Mouse (Mus musculus): ENCODE results near the gene Gm44503. TPM values are rescaled to one million over a fixed set of nuclear protein-coding genes. Genes with fewer than 3 reads are reported as not detected.

Gm44503 gene
- polyA plus RNA-seq, 1 experiment: 0.03 TPM

- no peak for DNase-seq (ENCODE audit: low spot score)
Observed at GRCm38 (mm10) chr9:72974734-72975133, 16.1 kb downstream of the Gm44503 start.

GRCm38 (mm10) chr9:72975242-72975641 lies 16.6 kb downstream of the Gm44503 start:
- DNase-seq (ENCODE audit: low spot score): no peak

GRCm38 (mm10) chr9:72983066-72983465 lies 24.4 kb downstream of the Gm44503 start:
- no peak for DNase-seq (ENCODE audit: low spot score)

GRCm38 (mm10) chr9:72985250-72986220 lies 26.9 kb downstream of the Gm44503 start, which contains the start of the genes Ccpg1os and Ccpg1:
Gene Ccpg1os (minus strand): TSS chr9:72985382.
Gene Ccpg1 (plus strand): TSS chr9:72985429.
- DNase-seq (ENCODE audit: low spot score): peak; percentile 80

DNA sequence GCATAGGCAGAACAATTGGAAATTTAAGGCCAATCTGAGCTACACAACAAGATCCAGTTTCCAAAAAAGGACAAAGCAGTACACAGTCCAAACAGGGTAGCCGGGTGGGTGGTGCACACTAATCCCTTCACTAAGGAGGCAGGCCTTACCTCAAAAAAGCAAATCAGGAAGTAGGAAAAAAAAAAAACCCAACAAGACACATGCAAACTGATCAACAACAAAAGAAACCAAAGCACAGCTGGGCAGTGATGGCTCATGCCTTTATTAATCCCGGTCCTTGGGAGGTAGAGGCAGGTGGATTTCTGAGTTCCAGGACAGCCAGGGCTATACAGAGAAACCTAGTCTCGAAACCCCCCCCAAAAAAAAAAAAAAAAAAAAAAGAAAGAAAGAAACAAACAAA lies 29.1 kb downstream of the Gm44503 start:
- DNase-seq (ENCODE audit: low spot score): no peak

DNA sequence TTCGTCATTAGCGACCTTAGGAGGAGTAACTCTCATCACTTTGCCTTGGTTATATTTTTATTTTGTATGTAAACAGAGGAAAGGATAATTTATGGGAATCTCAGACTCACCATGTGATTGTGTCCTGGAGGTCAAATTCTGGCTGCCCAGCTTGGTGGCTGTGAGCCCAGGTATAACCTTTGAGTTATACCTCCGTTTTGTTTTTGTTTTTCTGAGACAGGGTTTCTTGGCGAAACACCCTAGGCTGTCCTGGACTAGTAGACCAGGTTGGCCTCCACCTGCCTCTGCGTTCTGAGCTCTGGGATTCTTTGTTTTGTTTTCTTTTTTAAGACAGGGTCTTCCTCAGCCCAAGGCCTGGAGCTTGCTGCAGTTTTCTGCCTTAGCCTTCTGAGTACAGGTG lies 30.1 kb downstream of the Gm44503 start:
- DNase-seq (ENCODE audit: low spot score): no peak

DNA sequence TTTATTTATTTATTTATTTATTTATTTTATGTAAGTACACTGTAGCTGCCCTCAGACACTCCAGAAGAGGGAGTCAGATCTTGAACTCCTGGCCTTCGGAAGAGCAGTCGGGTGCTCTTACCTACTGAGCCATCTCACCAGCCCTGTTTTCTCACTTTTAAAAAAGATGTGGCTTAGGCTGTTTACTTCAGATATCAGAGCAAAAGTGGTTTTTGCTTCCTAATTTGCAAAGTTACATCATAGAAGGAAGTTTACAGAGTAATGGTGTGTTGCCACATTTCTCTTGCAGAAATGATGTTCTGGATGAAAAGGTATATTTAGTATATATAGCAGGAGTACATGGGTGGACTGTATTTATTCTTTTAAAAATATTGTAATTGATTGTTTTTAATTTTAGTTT lies 32.8 kb downstream of the Gm44503 start:
- no peak for DNase-seq (ENCODE audit: low spot score)

GRCm38 (mm10) chr9:72992576-72992975 lies 33.9 kb downstream of the Gm44503 start:
- no peak for DNase-seq (ENCODE audit: low spot score)

- no peak for DNase-seq (ENCODE audit: low spot score)
Observed at GRCm38 (mm10) chr9:72996167-72996566, 37.5 kb downstream of the Gm44503 start.

DNA sequence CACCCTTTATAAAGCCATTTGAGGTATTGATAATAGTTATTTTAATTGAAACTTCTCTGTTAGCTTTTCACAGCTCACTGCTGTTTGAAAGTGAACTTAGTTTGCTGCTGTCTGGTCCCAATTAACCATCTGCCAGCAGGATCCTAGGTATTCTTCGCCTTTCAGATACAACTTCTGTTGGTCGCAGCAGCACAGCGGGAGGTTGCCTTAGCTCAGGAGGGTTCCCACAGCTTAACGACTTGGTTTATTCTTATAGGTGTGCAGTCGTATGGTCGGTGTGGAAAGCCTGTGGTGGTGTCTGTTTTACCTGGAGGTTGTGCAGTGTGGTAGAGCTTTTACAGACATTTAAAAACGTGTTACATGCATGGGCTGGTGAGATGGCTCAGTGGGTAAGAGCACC lies 38.2 kb downstream of the Gm44503 start:
- DNase-seq (ENCODE audit: low spot score): no peak

GRCm38 (mm10) chr9:73000487-73000886 lies 41.8 kb downstream of the Gm44503 start:
- DNase-seq (ENCODE audit: low spot score): no peak

DNA sequence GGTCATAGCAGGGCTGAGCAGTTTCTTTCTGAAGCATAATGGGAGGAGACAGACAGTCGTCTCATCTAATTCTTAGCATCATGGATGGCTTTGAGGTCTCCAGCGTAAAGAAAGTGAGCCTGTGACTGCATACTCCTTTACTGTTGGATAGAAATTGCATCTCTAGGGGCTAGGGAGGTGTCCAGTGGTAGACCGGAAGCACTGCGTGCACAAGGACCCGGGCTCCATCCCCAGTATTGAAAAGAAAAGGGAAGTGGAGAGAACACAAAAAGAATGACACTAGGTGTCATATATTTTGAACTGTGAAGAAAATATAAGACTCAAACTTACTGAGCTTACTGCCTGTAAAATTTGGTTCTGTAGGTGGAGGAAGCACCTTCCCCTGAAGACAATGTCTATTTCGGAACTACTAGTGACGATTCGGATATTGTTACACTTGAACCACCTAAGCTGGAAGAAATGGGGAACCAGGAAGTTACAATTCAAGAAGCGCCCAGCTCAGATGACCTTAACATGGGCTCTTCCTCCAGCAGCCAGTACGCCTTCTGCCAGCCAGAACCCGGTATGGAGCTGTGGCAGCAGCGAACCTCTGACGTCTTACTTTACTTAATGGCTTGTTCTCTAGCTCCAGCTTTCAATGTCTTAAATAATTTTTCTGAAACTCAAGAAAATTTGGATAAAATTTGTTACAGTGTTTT lies 42.8 kb downstream of the Gm44503 start:
- no peak for DNase-seq (ENCODE audit: low spot score)

DNA sequence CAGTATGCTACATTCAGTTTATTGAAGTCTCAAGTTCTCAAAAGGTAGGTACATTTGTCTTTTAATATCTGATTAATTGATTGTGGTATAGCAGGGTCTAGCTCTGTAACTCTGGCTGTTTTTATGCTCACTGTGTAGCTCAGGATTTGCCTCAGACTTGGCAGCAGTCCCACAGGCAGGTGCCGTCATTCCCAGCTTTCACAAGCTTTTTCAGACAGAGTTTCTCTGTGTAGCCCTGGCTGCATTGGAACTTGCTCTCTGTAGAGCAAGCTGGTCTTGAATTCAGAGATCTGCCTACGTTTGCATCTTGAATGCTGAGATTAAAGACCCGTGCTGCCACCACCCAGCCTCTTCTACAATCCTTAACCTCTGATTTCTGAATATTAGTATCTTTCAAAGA lies 43.5 kb downstream of the Gm44503 start:
- DNase-seq (ENCODE audit: low spot score): no peak

DNA sequence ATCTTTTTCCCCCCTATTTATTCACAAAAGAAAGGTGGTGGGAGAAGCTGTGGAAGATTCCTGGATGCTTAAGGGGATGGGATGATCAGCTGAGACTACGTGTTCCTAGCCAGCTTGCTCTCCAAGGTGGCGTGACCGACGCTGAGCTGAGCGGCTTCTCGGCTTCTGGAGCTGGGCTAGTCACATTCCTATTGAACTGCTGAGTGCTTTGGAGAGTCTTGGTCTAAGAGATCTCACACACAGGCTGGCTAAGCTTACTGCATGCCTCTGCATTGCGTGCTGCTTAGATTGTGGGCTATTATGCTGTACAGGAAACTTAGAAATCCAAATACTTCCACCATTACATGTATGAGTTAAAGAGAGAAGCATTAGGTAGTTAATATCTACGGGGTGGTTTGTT lies 45.4 kb downstream of the Gm44503 start:
- DNase-seq (ENCODE audit: low spot score): no peak

DNA sequence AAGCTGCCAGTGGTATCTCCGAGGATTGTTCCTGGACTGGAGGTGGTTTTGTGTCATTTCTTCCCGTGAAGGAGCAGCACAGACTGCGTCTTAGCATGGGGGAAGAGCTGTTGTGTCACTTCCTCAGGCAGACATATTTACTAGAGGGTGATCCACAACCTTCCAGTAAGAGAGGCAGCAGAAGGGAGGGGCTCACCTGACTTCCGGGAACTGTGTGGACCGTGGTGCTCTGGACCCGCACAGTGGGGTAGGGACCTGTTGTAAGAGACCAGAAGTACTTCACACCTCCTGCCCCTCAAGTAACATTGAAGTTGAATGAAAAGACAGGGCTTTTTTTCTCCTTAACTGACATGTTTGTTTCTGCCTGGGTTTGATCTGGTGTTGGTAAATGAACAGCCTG lies 46.5 kb downstream of the Gm44503 start:
- DNase-seq (ENCODE audit: low spot score): no peak

DNA sequence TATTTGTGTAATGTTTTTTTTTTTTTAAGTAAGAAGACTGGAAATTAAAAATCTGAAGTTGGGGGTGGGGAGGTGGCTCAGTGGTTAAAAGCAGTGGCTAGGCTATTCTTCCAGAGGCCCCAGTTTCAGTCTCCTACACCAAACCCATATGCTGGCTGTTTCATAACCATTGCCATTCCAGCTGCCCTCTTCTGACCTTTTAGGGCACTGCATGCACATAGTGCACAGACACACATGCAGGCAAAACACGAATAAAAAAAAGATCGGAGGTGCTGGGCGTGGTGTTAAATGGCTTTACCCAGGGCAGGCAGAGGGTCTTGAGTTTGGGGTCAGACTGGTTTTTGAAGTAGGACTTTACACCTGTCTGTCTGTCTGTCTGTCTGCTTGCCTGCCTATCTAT lies 47.5 kb downstream of the Gm44503 start:
- DNase-seq (ENCODE audit: low spot score): no peak

- no peak for DNase-seq (ENCODE audit: low spot score)
Observed at GRCm38 (mm10) chr9:73008384-73008783, 49.7 kb downstream of the Gm44503 start.

- no peak for DNase-seq (ENCODE audit: low spot score)
Observed at GRCm38 (mm10) chr9:73012629-73013028, 54.0 kb downstream of the Gm44503 start.

- DNase-seq (ENCODE audit: low spot score): no peak
Observed at GRCm38 (mm10) chr9:73014724-73015123, 56.1 kb downstream of the Gm44503 start.

GRCm38 (mm10) chr9:73019841-73020240 lies 61.2 kb downstream of the Gm44503 start:
- no peak for DNase-seq (ENCODE audit: low spot score)

- no peak for DNase-seq (ENCODE audit: low spot score)
Observed at GRCm38 (mm10) chr9:73020566-73021097, 62.0 kb downstream of the Gm44503 start.

- no peak for DNase-seq (ENCODE audit: low spot score)
Observed at GRCm38 (mm10) chr9:73025818-73026636, 67.4 kb downstream of the Gm44503 start.

Data from urinary bladder, adult 2 months (tissue).